Mouse (Mus musculus) layer of hippocampus, adult 2 months (tissue): ENCODE results near the gene Klhl6. TPM values are rescaled to one million over a fixed set of nuclear protein-coding genes. Genes with fewer than 3 reads are reported as not detected.

Experiments used
- DNase-seq, 2 experiments: peaks; one replicate each; pipeline ENCODE4 v3.0.0; 2022; ENCODE audit warnings: low spot score in 2 of 2
- H3K27ac ChIP-seq: fragments of 200-600 bp; 2 replicates; pipeline ENCODE4 v1.8.1; 2022
- H3K4me3 ChIP-seq: fragments of 200-600 bp; 2 replicates; pipeline ENCODE4 v1.8.1; 2022; ENCODE audit warnings: mild to moderate bottlenecking
- CTCF ChIP-seq: fragments of 200-600 bp; conservative IDR thresholded peaks from 2 replicates; pipeline ENCODE4 v1.8.1; 2022; ENCODE audit warnings: antibody characterized with exemption, mild to moderate bottlenecking, moderate library complexity
- total RNA-seq, 2 experiments: library from RNA; stranded (reverse); gene quantifications; 2 replicates each; pipeline ENCODE4 v1.2.3; 2021

The Klhl6 gene
- total RNA-seq, 2 experiments from 2014 or later, result 1.2 TPM

DNA sequence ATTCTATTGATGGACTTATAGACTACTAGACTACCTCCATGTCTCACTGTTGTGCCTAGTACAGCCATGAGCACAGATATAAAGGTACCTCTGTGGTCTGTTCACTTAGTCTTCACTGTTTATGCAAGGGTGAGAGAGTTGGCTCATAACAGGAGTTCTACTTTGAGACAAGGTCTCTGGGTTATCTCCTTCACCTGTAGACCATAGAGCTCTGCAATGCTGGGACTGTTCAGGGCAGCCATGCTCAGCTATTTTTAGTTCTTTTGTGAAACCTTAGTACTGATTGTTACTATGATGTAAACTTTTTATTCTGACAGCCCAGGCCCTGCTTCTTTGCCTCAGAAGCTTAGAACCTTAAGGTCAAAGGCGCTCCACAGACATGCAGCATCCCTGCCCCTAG, 79.0 kb downstream of the Klhl6 start:
- H3K4me3 ChIP-seq, result no peak overlapping the region
- no peak overlapping the region for H3K27ac ChIP-seq
- no peak for DNase-seq
- TF ChIP-seq CTCF, result no peak

Other genes with a start within 250 kb of the Klhl6 start
- gene B3gnt5, start 222.8 kb downstream of the Klhl6 start, total RNA-seq, result under 1 TPM; 0.54 to 0.61 TPM
- 10 to 100 TPM; 72.4 to 89.3 TPM for gene Klhl24, start 114.5 kb upstream of the Klhl6 start, total RNA-seq
- gene Yeats2, start 158.0 kb upstream of the Klhl6 start, total RNA-seq, result 10 to 100 TPM; 38.7 to 42.3 TPM